Mouse (Mus musculus): ENCODE measurements at regions not wholly inside any gene's neighbourhood (a gene's known extent, or its start where the extent isn't known, plus 50 kb on each side); places are given as distances from the start of the nearest gene placed in this dataset.
"Not testable (repeated sequence)": the region's sequence is repeated elsewhere in the genome, so short reads cannot be mapped to it uniquely, and the experiment has no call there.

GRCm38 (mm10) chr10:69033410-69033809 lies 117.8 kb upstream of the Rhobtb1 start:
- no peak for DNase-seq (ENCODE audit: low spot score in 2 of 2)
- intact Hi-C loops (cut with DNase I): no loop called here

DNA sequence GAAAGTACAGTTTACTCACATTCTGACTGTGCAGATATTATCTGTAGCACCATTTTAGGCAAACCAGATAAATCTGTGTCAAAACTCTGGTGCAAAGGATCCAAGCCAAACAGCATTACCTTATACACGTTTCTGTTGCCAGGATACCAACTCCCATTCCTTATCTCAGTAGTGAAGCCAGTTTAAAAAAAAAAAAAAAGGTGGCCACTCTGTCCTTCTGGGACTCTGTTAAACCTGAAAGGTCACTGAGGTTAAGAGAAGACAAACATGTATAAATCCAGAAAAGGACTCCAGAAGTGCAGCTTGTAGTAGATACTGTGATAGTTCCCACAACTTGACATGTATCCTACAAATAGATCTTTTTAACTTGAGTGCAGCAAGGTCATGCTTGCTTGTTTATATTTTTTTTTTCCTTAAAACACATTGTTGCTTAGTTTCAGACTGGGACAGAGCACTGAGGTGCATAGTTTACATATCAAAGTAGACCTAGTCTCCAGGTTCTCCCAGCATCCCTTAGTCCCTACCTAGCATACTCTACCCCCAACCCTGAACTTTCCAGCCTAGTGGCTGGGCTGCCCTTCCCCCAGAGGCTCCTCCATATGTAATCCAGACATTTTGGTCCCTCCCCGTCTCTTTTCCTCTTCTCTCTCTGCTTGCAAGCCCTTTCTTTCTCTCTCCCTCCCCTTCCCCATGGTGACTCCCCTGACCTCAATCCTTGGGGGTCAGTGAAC lies 116.7 kb upstream of the Rhobtb1 start:
- intact Hi-C loops (cut with DNase I): no loop called here
- no peak for DNase-seq (ENCODE audit: low spot score in 2 of 2)

GRCm38 (mm10) chr10:69035536-69035935 lies 115.7 kb upstream of the Rhobtb1 start:
- intact Hi-C loops (cut with DNase I); DNase-seq (ENCODE audit: low spot score in 2 of 2): not testable (repeated sequence)

- intact Hi-C loops (cut with DNase I): no loop called here
- no peak for DNase-seq (ENCODE audit: low spot score in 2 of 2)
Measured at GRCm38 (mm10) chr10:69036096-69036495, 115.1 kb upstream of the Rhobtb1 start.

DNA sequence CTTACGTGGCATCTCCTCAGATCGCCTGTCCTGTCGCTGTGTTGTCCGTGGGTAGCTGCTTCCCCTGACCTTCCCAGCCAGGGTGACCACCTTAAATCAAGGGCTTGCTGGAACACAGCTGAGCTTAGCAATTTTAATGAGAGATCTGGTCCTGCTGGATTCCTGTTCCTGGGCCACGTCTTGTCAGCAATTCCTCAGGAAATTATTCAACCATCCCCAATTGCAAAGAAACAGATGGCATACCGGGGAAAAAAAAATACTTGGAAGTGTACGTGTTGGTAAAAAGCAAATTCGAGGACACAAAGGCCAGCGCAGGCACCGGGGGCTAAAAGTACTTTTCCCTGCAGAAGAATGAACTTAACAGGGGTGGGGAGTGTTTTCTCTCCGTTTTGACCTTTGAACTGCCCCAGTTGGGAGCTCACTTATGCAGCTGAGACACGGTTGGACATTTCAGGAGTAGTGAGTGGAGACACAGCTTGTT lies 107.0 kb upstream of the Rhobtb1 start:
- intact Hi-C loops (cut with DNase I): no loop called here
- DNase-seq (ENCODE audit: low spot score in 2 of 2): peak in 1 of 2 experiments; percentile 17

GRCm38 (mm10) chr10:69045275-69045674 lies 106.0 kb upstream of the Rhobtb1 start:
- intact Hi-C loops (cut with DNase I): no loop called here
- no peak for DNase-seq (ENCODE audit: low spot score in 2 of 2)

GRCm38 (mm10) chr10:69046008-69046555 lies 105.2 kb upstream of the Rhobtb1 start:
- DNase-seq (ENCODE audit: low spot score in 2 of 2): no peak
- intact Hi-C loops (cut with DNase I): no loop called here

- intact Hi-C loops (cut with DNase I): no loop called here
Measured at GRCm38 (mm10) chr10:69078008-69078407, 73.2 kb upstream of the Rhobtb1 start.

DNA sequence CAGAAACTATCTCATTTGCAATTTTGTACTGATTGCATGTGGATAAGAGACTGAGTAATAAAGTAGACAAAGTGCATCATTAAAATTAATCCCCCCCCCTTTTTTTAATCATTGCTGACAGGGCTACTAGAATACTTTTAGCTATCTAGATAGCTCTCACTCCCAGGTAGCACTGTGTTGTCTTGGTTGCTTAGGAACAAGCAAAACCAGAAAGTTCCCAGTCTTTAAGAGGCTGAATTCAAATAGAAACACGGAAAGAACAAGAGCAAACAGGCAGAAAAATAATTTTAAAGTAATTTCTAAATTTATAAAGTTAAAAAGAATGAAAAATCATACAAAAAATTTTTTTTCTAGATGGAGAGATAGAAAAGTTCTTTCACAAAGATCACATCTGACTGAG lies 65.0 kb upstream of the Rhobtb1 start:
- intact Hi-C loops (cut with DNase I): no loop called here
- no peak for DNase-seq (ENCODE audit: low spot score in 2 of 2)

More at GRCm38 (mm10) chr10:69078008-69078407, 73.2 kb upstream of the Rhobtb1 start:
- peak in 1 of 2 experiments; percentile 19 for DNase-seq (ENCODE audit: low spot score in 2 of 2)

DNA sequence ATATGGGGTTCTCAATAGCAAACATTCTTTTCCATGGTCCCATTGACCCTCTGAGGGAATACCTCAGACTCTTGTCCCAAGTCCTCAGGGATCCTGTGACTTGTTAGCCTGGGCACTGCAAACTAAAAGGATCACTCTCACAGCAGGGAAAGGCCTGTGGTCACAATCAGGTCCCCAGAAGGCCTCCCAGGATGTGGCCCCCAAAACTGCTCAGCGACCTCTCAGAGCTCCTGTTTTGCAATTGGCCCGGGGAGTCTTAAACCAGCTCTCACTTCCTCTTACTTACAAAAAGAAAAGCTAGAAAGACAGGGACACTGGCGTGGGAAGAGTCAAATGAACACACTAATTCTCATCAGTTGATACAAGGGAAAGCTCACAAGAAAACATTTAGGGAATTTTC lies 59.4 kb upstream of the Rhobtb1 start:
- no peak for DNase-seq (ENCODE audit: low spot score in 2 of 2)
- intact Hi-C loops (cut with DNase I): no loop called here

- DNase-seq (ENCODE audit: low spot score in 2 of 2): no peak
- intact Hi-C loops (cut with DNase I): no loop called here
Measured at GRCm38 (mm10) chr10:69100021-69100420, 51.2 kb upstream of the Rhobtb1 start.

DNA sequence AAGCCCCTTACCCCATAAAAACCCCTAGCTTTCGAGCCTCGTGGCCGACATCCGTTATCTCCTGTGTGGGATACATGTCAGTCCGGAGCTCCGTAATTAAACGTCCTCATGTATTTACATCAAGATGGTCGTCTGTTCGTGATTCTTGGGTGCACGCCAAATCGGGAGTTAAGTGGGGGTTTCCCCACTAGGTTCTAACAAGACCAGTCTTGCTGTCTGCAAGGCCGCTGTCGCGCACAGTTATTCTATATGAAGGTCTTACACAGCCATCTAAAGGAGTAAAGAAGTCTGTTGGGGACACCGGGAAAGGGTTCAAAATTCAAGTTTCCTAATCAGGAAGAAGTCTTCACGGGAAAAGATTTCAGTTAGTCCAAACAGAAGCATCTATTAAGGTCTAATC lies 50.5 kb upstream of the Rhobtb1 start:
- DNase-seq (ENCODE audit: low spot score in 2 of 2); intact Hi-C loops (cut with DNase I): not testable (repeated sequence)

Measured in left cerebral cortex, postnatal 25 days (tissue).